Mouse (Mus musculus): ENCODE measurements around the gene Xrn1. TPM values are rescaled to one million over a fixed set of nuclear protein-coding genes. Genes with fewer than 3 reads are reported as not detected.

Xrn1 gene
- total and polyA plus RNA-seq, 3 experiments, result 8.1 to 11.9 (median 9.3) TPM

GRCm38 (mm10) chr9:96093221-96093620 is 138.7 kb downstream of the Xrn1 start:
- Histone ChIP-seq H3K27ac (ENCODE audit: insufficient read depth, low read depth) (no peak overlapping the region), H3K27me3 (replicated peaks) (peaks cover 2% of the 10 kb centered on the region), H3K9ac (ENCODE audit: insufficient read depth, low read depth) (no peak overlapping the region), H3K4me1 (ENCODE audit: control insufficient read depth in 1 of 2, insufficient read depth in 2 of 2) (peaks cover 0 to 3% of the 10 kb centered on the region in 2 experiments; a peak in 1 of 4 replicates), H3K36me3 (replicated peaks in 1 of 2; ENCODE audit: control insufficient read depth in 1 of 2, insufficient read depth in 1 of 2, low read length in 1 of 2) (no peaks in the 10 kb centered on the region), H3K4me3 (replicated peaks in 1 of 3; ENCODE audit: low read depth in 2 of 3, low read length in 2 of 3, poor library complexity in 1 of 3) (no peak overlapping the region), H3K4me2 (ENCODE audit: insufficient read depth, low read depth, poor library complexity, severe bottlenecking) (no peak overlapping the region), H3K9me3 (replicated peaks; ENCODE audit: low read length) (peaks cover 13% of the 10 kb centered on the region), H3K79me2 (replicated peaks; ENCODE audit: control insufficient read depth, extremely low read depth, insufficient read depth, poor library complexity, severe bottlenecking) (no peaks in the 10 kb centered on the region)
- TF ChIP-seq UBTF (IDR thresholded peaks at IDR 0.05; ENCODE audit: low read depth, low read length) (no peak), POLR2AphosphoS2 (IDR thresholded peaks at IDR 0.05; ENCODE audit: low read depth, low read length) (no peak), POLR2A (IDR thresholded peaks at IDR 0.05; ENCODE audit: low read depth, low read length) (no peak), BHLHE40 (IDR thresholded peaks at IDR 0.05; ENCODE audit: low read depth, low read length) (no peak), CHD2 (IDR thresholded peaks at IDR 0.05; ENCODE audit: low read length) (no peak), RAD21 (IDR thresholded peaks at IDR 0.05; ENCODE audit: low read depth, low read length) (no peak), ZMIZ1 (IDR thresholded peaks at IDR 0.05; ENCODE audit: low read depth, low read length) (no peak), CHD1 (IDR thresholded peaks at IDR 0.05; ENCODE audit: low read depth, low read length) (no peak), USF1 (IDR thresholded peaks at IDR 0.05; ENCODE audit: low read depth, low read length) (no peak), ZC3H11A (IDR thresholded peaks at IDR 0.05; ENCODE audit: low read depth, low read length) (no peak), EP300 (IDR thresholded peaks at IDR 0.05; ENCODE audit: low read length) (no peak), PAX5 (IDR thresholded peaks at IDR 0.05; ENCODE audit: low read length) (no peak), ZNF384 (IDR thresholded peaks at IDR 0.05; ENCODE audit: low read depth, low read length) (no peak), IRF4 (IDR thresholded peaks at IDR 0.05; ENCODE audit: low read depth, low read length) (no peak), E2F4 (IDR thresholded peaks at IDR 0.05; ENCODE audit: insufficient replicate concordance, low read depth, low read length) (no peak), TCF12 (IDR thresholded peaks at IDR 0.05; ENCODE audit: low read depth, low read length) (no peak)
- DNase-seq (ENCODE audit: extremely low read depth), result no peak
- dilution Hi-C loops (cut with MboI; ENCODE audit: extremely low pct_ligation_motif_present, extremely low pct_unique_long_range_greater_than_20kb, low sequenced_read_pairs), result no loop called here
- in situ Hi-C loops (cut with MboI; ENCODE audit: low pct_ligation_motif_present, low pct_unique_long_range_greater_than_20kb, low sequenced_read_pairs), result no loop called here

- H3K9ac ChIP-seq (ENCODE audit: insufficient read depth, low read depth), result no peak overlapping the region
- peaks cover 2% of the 10 kb centered on the region for H3K27me3 ChIP-seq (replicated peaks)
- H3K79me2 ChIP-seq (replicated peaks; ENCODE audit: control insufficient read depth, extremely low read depth, insufficient read depth, poor library complexity, severe bottlenecking), result no peaks in the 10 kb centered on the region
- in situ Hi-C loops (cut with MboI; ENCODE audit: low pct_ligation_motif_present, low pct_unique_long_range_greater_than_20kb, low sequenced_read_pairs) (no loop called here), dilution Hi-C loops (cut with MboI; ENCODE audit: extremely low pct_ligation_motif_present, extremely low pct_unique_long_range_greater_than_20kb, low sequenced_read_pairs) (no loop called here)
- TF ChIP-seq USF2 (conservative IDR thresholded peaks at IDR 0.05; ENCODE audit: low read depth, low read length), result no peak
- no peak for TF ChIP-seq TCF12 (IDR thresholded peaks at IDR 0.05; ENCODE audit: low read depth, low read length)
- no peak for TF ChIP-seq RAD21 (IDR thresholded peaks at IDR 0.05; ENCODE audit: low read depth, low read length)
- no peak for TF ChIP-seq ELF1 (IDR thresholded peaks at IDR 0.05; ENCODE audit: low read depth, low read length)
- no peak for TF ChIP-seq ZKSCAN1 (IDR thresholded peaks at IDR 0.05; ENCODE audit: borderline replicate concordance, low read depth, low read length)
- no peak for TF ChIP-seq MAZ (IDR thresholded peaks at IDR 0.05; ENCODE audit: low read depth, low read length)
- TF ChIP-seq SIN3A (IDR thresholded peaks at IDR 0.05; ENCODE audit: low read length), result no peak
- no peak for TF ChIP-seq TBP (conservative IDR thresholded peaks at IDR 0.05; ENCODE audit: low read depth, low read length)
- TF ChIP-seq ZMIZ1 (IDR thresholded peaks at IDR 0.05; ENCODE audit: low read depth, low read length), result no peak
- TF ChIP-seq MYC (IDR thresholded peaks at IDR 0.05; ENCODE audit: low read depth, low read length), result no peak
- TF ChIP-seq USF1 (IDR thresholded peaks at IDR 0.05; ENCODE audit: low read depth, low read length), result no peak
- TF ChIP-seq BHLHE40 (IDR thresholded peaks at IDR 0.05; ENCODE audit: low read depth, low read length), result no peak
- no peak for TF ChIP-seq POLR2A (IDR thresholded peaks at IDR 0.05; ENCODE audit: low read depth, low read length)
- no peak for TF ChIP-seq MEF2A (IDR thresholded peaks at IDR 0.05; ENCODE audit: borderline replicate concordance, low read depth, low read length)
- TF ChIP-seq EP300 (IDR thresholded peaks at IDR 0.05; ENCODE audit: low read length), result no peak
- TF ChIP-seq ZC3H11A (IDR thresholded peaks at IDR 0.05; ENCODE audit: low read depth, low read length), result no peak
- no peak for TF ChIP-seq UBTF (IDR thresholded peaks at IDR 0.05; ENCODE audit: low read depth, low read length)
- TF ChIP-seq CTCF (conservative IDR thresholded peaks at IDR 0.05 in 1 of 2, IDR thresholded peaks at IDR 0.05 in 1 of 2; ENCODE audit: low read depth in 2 of 2, low read length in 2 of 2), result no peak
- no peak for TF ChIP-seq RCOR1 (conservative IDR thresholded peaks at IDR 0.05; ENCODE audit: low read depth, low read length)
- H3K36me3 ChIP-seq (replicated peaks in 1 of 2; ENCODE audit: control insufficient read depth in 1 of 2, insufficient read depth in 1 of 2, low read length in 1 of 2), result no peaks in the 10 kb centered on the region
- no peak overlapping the region for H3K4me2 ChIP-seq (ENCODE audit: insufficient read depth, low read depth, poor library complexity, severe bottlenecking)
- H3K9me3 ChIP-seq (replicated peaks; ENCODE audit: low read length), result peaks cover 15% of the 10 kb centered on the region
- peaks cover 0 to 3% of the 10 kb centered on the region in 2 experiments; a peak in 1 of 4 replicates for H3K4me1 ChIP-seq (ENCODE audit: control insufficient read depth in 1 of 2, insufficient read depth in 2 of 2)
- no peak overlapping the region for H3K4me3 ChIP-seq (replicated peaks in 1 of 3; ENCODE audit: low read depth in 2 of 3, low read length in 2 of 3, poor library complexity in 1 of 3)
- no peak overlapping the region for H3K27ac ChIP-seq (ENCODE audit: insufficient read depth, low read depth)
- DNase-seq (ENCODE audit: extremely low read depth), result no peak
Measured at GRCm38 (mm10) chr9:96094341-96094740, 139.8 kb downstream of the Xrn1 start.
